Mouse (Mus musculus): ENCODE data around the gene Duoxa2.

DNA sequence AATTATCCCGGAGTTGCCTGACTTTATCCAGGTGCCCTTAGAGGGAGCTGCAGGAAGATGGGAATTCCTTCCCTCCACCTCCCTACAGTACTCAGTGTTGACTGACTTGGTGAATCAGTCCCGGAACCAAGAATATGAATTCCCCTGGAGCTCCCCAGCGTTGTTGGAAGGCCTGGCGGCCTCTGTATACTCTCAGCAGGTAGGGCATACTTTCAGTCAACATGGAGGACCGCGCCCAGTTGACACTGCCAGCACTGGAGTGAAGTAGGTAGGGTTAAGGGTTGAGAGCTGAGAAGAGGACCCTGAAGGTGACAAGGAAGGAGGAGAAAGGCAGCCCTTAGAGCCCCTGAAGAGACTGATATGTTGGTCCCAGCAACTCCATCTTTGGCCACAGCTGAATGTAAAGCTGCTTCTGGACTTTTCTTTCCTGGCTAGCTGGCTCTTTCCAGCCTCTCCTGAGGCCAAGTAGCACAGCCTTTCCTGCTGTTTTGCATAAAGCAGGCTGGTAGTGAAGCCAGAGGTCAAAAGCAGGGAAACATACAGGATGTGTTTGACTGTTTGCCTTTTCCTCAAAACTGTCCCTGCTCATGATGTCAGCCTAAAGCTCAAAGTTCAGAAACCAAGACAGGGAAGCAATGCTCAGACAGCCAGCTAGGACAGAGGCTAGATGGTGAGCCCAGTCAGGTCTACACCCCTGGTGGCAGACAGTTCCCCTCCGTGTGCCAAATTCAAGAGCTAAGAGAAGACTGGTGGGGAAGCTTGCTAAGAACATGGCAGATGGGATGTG, 32.1 kb upstream of the Duoxa2 start:
- no peak for TF ChIP-seq CTCF (IDR thresholded peaks at IDR 0.05; ENCODE audit: low read depth)
- TF ChIP-seq EP300 (IDR thresholded peaks at IDR 0.05; ENCODE audit: low read depth) = no peak
